Mouse (Mus musculus) right cerebral cortex, postnatal 14 days (tissue): Measurements from ENCODE around the gene Pdgfb.

Experiments
- DNase-seq: peaks from one replicate; pipeline ENCODE4 v3.0.0; 2022

Gene Pdgfb

DNA sequence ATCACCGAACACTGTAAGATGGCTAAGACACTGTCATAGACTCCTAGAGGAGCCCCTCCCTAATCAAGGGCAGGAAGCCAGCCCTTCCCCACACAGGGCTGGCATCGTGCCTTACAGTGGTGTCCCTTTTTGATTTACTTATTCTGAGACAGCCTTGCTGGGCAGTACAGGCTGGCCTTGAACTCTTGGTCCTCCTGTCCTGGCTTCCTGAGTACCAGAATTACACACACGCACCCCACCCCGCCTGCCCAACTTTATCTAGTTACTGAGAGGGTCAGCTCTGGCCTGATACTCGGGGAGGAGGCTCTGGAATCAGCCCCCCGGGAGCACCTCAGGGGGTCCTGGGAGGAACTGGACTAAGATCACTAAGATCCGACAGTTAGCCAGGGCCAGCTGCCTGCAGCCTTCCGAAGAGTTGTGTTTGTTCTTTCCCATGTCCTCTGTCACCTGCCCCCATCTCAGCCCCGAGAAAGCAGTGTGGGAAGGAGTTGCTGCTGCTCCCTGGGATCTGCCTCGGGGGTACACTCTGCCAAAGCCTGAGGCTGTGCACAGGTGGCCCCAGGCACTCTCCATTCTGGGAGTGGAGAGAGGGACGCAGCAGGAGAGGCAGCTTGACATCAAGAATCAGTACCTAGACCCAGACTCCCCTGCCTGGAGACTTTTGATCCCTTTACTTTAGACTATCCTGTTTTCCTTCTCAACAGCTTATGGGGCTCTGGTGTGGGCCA, 62.1 kb downstream of the Pdgfb start:
- DNase-seq: no peak

- no peak for DNase-seq
Measured at GRCm38 (mm10) chr15:79951730-79952503, 62.9 kb downstream of the Pdgfb start.

DNA sequence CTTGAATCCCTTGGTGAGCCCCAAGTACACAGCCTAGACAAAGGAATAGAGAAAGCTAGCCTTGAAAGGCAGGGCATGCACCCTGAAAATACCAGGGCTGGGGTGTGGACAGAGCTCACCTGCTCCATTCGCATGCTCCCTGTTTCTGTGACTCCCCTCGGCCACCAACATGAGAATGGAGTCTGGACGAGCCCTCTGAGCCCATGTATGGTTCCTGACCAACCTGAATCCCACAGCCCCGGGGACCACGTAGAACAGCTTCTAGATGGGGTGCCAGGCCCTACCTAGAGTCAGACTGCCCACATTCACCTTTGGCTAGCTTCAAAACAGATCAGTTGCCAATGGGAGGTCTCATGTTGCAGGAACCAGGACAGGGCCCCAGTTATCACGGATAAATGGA, 63.6 kb downstream of the Pdgfb start:
- no peak for DNase-seq

GRCm38 (mm10) chr15:79950250-79951025, 64.3 kb downstream of the Pdgfb start:
- peak; percentile 55 for DNase-seq

GRCm38 (mm10) chr15:79947681-79948080, 67.1 kb downstream of the Pdgfb start:
- DNase-seq: no peak

DNA sequence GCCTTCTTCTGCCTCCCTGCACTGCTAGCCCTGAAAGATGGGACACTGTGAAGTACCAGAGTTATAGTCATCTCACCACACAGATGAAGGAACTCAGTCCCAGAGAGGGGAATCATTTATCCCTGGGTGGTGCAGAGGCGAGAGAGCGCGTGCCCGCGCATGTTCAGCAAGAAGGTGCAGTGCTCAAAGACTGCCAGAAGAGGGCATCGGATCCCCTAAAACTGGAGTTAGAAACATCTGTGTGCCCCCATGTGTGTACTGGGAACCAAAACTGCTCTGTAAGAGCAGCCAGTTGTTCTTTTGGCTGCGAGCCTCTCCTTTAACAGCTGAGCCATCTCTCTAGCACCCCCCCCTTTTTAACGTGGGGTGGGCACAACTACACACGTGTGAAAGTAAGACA, 68.0 kb downstream of the Pdgfb start:
- peak; percentile 41 for DNase-seq

GRCm38 (mm10) chr15:79946022-79946421, 68.8 kb downstream of the Pdgfb start:
- DNase-seq: peak; percentile 90
